Comparison of ENCODE assay signal across 9 mouse cellular contexts in the genomic region with DNA sequence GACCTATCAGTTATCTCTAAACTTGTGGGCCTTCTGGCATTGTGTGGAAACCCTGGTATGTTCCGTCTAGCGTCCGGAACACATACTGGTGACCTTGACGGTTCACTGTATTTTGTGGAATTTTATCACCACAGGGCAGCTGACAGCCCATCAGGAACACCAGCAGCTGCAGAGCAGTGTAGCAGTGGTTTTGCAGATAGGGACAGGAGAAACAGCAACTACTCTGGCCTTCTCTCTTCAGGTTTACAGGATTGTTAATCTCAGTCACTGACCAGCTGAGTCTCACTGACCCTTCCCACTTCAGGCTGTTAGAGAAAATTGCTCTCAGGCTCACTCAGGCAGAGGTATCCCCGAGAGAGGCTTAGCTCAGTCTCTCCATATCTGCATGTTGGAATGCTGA.
DNase-seq lines count a peak whose midpoint lies in the region; ATAC-seq and TF ChIP-seq lines count a peak whose summit lies in the region.
"Had no signal": no experiment of that assay in that cellular context is flagged by ENCODE, and none has a peak within 500 bp of the region (broad histone marks: within the 10 kb centered on the region; RNA-seq: fewer than 3 reads in every experiment).

No protein-coding gene starts in this region.

- H3K4me2 ChIP-seq in lung, embryonic 14.5 days: no peak overlapping the region
- no peak overlapping the region for H3K4me2 ChIP-seq in kidney, postnatal 0 days (ENCODE audit: low read length)
- H3K4me2 ChIP-seq in neural tube, embryonic 12.5 days (replicated peaks): no peak overlapping the region

- peak; percentile 62 for ATAC-seq in lung, embryonic 14.5 days (ENCODE audit: insufficient read depth)
- no peak; the same call in 1 of the 2 replicates for ATAC-seq in kidney, postnatal 0 days (replicated peaks; ENCODE audit: low FRiP score, low read depth)
- peak; percentile 70 for ATAC-seq in neural tube, embryonic 12.5 days (ENCODE audit: low FRiP score, low read depth)

- no peaks in the 10 kb centered on the region for H3K36me3 ChIP-seq in lung, embryonic 14.5 days (ENCODE audit: insufficient read depth)
- peaks cover 5% of the 10 kb centered on the region; the same call in 1 of the 2 replicates for H3K36me3 ChIP-seq in heart, embryonic 10.5 days
- no peaks in the 10 kb centered on the region for H3K36me3 ChIP-seq in kidney, postnatal 0 days (ENCODE audit: insufficient read depth, low read length)
- no peaks in the 10 kb centered on the region for H3K36me3 ChIP-seq in neural tube, embryonic 12.5 days

- TF ChIP-seq CTCF in lung, embryonic 14.5 days (IDR thresholded peaks at IDR 0.05; ENCODE audit: low read depth): no peak
- TF ChIP-seq CTCF in kidney, postnatal 0 days (IDR thresholded peaks at IDR 0.05; ENCODE audit: low read depth): no peak
- no peak for TF ChIP-seq CTCF in cerebellum, adult 2 months (IDR thresholded peaks at IDR 0.05; ENCODE audit: borderline replicate concordance, insufficient read depth, low read depth, low read length)

- H3K9ac ChIP-seq in lung, embryonic 14.5 days: no peak overlapping the region
- no peak overlapping the region for H3K9ac ChIP-seq in kidney, postnatal 0 days (ENCODE audit: low read depth, low read length)
- H3K9ac ChIP-seq in neural tube, embryonic 12.5 days: no peak overlapping the region

- H3K4me1 ChIP-seq in lung, embryonic 14.5 days (ENCODE audit: insufficient read depth): peaks cover 19% of the 10 kb centered on the region
- H3K4me1 ChIP-seq in heart, embryonic 10.5 days: peaks cover 72% of the 10 kb centered on the region
- H3K4me1 ChIP-seq in kidney, postnatal 0 days (replicated peaks; ENCODE audit: insufficient read depth, low read length): no peaks in the 10 kb centered on the region; the same call in 1 of the 2 replicates
- peaks cover 14% of the 10 kb centered on the region for H3K4me1 ChIP-seq in neural tube, embryonic 12.5 days
- H3K4me1 ChIP-seq in cerebellum, adult 2 months (ENCODE audit: control insufficient read depth, insufficient read depth, low read length): peaks cover 3% of the 10 kb centered on the region

- peak overlapping the region; percentile 36; the same call in 1 of the 2 replicates for H3K27ac ChIP-seq in lung, embryonic 14.5 days (ENCODE audit: low read depth)
- H3K27ac ChIP-seq in heart, embryonic 10.5 days: peak overlapping the region; percentile 90
- H3K27ac ChIP-seq in kidney, postnatal 0 days: no peak overlapping the region; the same call in 1 of the 2 replicates
- H3K27ac ChIP-seq in neural tube, embryonic 12.5 days: peak overlapping the region; percentile 42; the same call in 1 of the 2 replicates
- H3K27ac ChIP-seq in cerebellum, adult 2 months (ENCODE audit: insufficient read depth, low read length): no peak overlapping the region

- no peak overlapping the region for H3K4me3 ChIP-seq in lung, embryonic 14.5 days (ENCODE audit: low read depth, low read length)
- no peak overlapping the region for H3K4me3 ChIP-seq in heart, embryonic 10.5 days
- H3K4me3 ChIP-seq in kidney, postnatal 0 days (replicated peaks; ENCODE audit: low read depth, low read length): no peak overlapping the region
- no peak overlapping the region for H3K4me3 ChIP-seq in neural tube, embryonic 12.5 days
- H3K4me3 ChIP-seq in cerebellum, adult 2 months (replicated peaks; ENCODE audit: insufficient read depth, low read depth, low read length): no peak overlapping the region

- peak; percentile 42 for DNase-seq in lung, embryonic 14.5 days
- DNase-seq in lung, postnatal 25 days (ENCODE audit: low spot score): no peak
- peak; percentile 95 for DNase-seq in heart, embryonic 10.5 days (ENCODE audit: low spot score)
- peak; percentile 73 for DNase-seq in kidney, postnatal 0 days (ENCODE audit: low spot score)
- DNase-seq in cerebellum, adult 2 months: no peak
- no peak for DNase-seq in adrenal gland, postnatal 36 days
- DNase-seq in thymus, postnatal 0 days (ENCODE audit: low spot score): no peak
- DNase-seq: cerebellum, postnatal 14 days had no signal

- no peaks in the 10 kb centered on the region for H3K27me3 ChIP-seq in lung, embryonic 14.5 days (ENCODE audit: insufficient read depth, low read length)
- no peaks in the 10 kb centered on the region for H3K27me3 ChIP-seq in heart, embryonic 10.5 days (ENCODE audit: insufficient read depth, poor library complexity, severe bottlenecking)
- H3K27me3 ChIP-seq in kidney, postnatal 0 days (ENCODE audit: insufficient read depth, low read length): no peaks in the 10 kb centered on the region
- no peaks in the 10 kb centered on the region for H3K27me3 ChIP-seq in neural tube, embryonic 12.5 days (replicated peaks)
- H3K27me3 ChIP-seq in cerebellum, adult 2 months (ENCODE audit: control insufficient read depth, insufficient read depth, low read length): no peaks in the 10 kb centered on the region

- WGBS in lung, embryonic 14.5 days: 22% methylated on average over 5 of the region's 5 CpGs
- 5% methylated on average over 5 of the region's 5 CpGs for whole genome bisulfite sequencing in heart, embryonic 10.5 days
- WGBS in kidney, postnatal 0 days: 19% methylated on average over 5 of the region's 5 CpGs
- 41% methylated on average over 5 of the region's 5 CpGs for WGBS in neural tube, embryonic 12.5 days
- WGBS in cerebellum, adult 2 months: 68% methylated on average over 5 of the region's 5 CpGs

- no peaks in the 10 kb centered on the region for H3K9me3 ChIP-seq in lung, embryonic 14.5 days (ENCODE audit: low read depth, low read length)
- no peaks in the 10 kb centered on the region for H3K9me3 ChIP-seq in heart, embryonic 10.5 days
- no peaks in the 10 kb centered on the region for H3K9me3 ChIP-seq in kidney, postnatal 0 days (replicated peaks; ENCODE audit: low read length)
- H3K9me3 ChIP-seq in neural tube, embryonic 12.5 days: no peaks in the 10 kb centered on the region

- no peak for TF ChIP-seq POLR2A in cerebellum, adult 2 months (IDR thresholded peaks at IDR 0.05; ENCODE audit: borderline replicate concordance, insufficient read depth, low read length)

Comparison
In these comparisons a context has a peak if more than half of its experiments do, and no peak if none do; other contexts are left out.
1. DNase-seq: peak in lung, embryonic 14.5 days (single experiment), heart, embryonic 10.5 days (single experiment) and kidney, postnatal 0 days (single experiment); none in lung, postnatal 25 days (single experiment), cerebellum, adult 2 months (0 of 2), adrenal gland, postnatal 36 days (0 of 2) and thymus, postnatal 0 days (single experiment).
2. H3K27ac ChIP-seq: peak in lung, embryonic 14.5 days (single experiment), heart, embryonic 10.5 days (single experiment) and neural tube, embryonic 12.5 days (single experiment); none in kidney, postnatal 0 days (single experiment) and cerebellum, adult 2 months (single experiment).